Mouse (Mus musculus): ENCODE data around the gene Ptpre.
"Not testable (repeated sequence)": the region's sequence is repeated elsewhere in the genome, so short reads cannot be mapped to it uniquely, and the experiment has no call there.

Ptpre gene

DNA sequence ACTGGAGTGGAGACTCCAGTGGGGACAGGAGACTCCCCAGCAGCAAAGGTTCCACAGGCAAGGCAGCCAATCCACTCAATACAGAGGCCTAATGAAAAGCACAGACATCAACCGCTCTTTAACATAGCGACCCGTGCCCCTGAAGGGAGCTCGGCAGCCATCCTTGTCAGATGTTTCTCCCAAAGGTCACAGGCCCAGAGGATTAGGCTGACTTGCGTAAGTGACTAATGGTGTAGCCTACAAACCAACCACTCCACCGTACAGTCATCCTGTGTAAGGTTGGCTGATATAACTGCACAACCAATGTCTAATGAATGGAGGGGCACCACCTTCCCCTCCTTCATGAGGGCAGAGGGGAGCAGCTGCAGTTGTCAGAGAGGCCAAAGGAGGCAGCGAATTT lies 152.1 kb downstream of the Ptpre start:
- DNase-seq (ENCODE audit: low spot score): no peak

DNA sequence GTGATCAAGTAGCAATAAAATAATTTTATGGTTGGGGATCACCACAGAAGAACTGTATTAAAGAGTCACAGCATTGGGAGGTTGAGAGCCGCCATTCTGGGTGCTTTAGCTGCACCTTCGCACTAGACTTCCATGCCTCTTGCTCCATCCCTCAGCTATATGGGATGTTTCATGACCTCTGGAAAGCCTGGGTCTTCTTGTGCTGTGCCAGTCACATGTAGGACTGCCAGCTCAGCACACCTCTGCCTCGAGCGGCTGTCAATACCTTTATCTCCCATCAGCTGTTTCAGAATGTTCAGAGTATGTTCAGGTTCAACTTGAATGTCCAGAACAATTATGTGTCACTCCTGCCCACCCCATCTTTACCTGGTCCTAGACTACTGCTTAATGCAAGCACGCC lies 154.7 kb downstream of the Ptpre start:
- no peak for DNase-seq (ENCODE audit: low spot score)

DNA sequence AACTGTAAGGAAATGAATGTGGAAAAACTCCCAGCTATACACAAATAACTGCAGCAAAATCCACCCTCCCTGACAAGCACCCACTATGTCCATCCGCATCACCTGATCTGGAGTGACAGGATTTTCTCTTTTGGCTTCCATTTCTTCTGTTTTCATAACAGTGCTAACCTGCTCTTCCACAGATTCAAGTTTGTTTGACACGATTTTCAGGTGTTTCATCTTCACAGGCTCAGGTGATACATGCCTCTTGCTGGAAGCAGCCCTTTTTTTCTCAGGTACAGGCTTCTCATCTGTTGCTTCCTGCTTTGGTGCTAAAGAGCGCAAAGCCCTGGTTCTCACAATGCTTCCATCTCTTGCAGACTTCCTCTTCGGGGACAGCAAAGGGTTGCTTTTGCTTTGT lies 156.8 kb downstream of the Ptpre start:
- no peak for DNase-seq (ENCODE audit: low spot score)

DNA sequence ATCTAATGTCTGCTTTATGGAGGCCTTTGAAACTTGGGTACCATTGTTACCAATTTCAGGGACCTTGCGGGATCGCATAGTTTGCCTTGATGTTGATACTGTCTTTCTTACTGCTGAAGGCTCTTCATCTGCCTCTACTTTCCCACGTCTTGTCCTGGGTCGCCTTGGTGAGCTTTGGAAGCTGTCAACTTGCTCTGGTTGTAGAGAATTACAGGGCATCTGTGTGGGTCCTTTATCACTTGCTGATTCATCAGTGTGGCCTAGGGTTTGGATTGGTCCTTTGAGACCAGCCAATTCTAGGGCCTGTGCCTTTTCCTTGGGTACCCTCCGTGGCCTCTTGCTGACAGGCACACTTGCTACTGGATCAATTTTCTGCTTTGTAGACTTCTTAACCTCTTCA lies 157.5 kb downstream of the Ptpre start:
- DNase-seq (ENCODE audit: low spot score): no peak

DNA sequence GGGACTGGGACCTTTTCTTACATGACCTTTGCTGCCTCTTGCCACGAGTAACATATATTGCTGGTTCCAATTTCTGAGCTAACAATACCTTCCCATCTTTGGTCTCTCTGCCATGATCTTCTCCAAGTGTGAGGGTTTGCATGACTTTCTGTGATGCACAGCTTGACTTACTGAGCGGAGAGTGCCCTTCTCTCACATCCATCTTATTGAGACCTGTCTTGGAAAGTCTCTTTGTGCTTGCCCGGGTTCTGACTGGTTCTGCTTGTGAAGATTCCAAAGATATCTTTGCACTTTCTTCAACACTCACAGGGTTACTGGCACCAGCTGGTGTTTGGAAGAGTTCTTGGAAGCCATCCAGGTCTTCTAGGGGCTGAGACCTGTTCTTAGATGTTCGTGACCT lies 158.8 kb downstream of the Ptpre start:
- DNase-seq (ENCODE audit: low spot score): no peak

DNA sequence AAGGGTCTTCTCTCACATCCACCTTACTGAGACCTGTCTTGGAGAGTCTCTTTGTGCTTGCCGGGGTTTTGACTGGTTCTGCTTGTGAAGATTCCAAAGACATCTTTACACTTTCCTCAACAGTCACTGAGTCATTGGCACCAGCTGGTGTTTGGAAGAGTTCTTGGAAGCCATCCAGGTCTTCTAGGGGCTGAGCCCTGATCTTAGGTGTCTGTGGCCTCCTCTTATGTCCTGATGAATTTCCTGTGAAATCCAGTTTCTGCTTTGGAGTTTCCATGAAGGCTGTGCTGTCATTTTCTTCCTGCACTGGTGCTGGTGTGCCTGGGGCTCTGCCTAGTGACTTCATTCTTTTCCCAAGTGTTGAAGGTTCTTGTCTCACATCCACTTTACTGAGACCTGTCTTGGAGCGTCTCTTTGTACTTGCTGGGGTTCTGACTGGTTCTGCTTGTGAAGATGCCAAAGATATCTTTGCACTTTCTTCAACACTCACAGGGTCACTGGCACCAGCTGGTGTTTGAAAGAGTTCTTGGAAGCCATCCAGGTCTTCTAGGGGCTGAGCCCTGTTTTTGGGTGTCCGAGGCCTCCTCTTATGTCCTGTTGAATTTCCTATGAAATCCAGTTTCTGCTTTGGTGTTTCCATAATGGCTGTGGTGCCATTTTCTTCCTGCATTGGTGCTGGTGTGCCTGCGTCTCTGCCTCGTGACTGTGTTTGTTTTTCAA lies 159.9 kb downstream of the Ptpre start:
- DNase-seq (ENCODE audit: low spot score): not testable (repeated sequence)

DNA sequence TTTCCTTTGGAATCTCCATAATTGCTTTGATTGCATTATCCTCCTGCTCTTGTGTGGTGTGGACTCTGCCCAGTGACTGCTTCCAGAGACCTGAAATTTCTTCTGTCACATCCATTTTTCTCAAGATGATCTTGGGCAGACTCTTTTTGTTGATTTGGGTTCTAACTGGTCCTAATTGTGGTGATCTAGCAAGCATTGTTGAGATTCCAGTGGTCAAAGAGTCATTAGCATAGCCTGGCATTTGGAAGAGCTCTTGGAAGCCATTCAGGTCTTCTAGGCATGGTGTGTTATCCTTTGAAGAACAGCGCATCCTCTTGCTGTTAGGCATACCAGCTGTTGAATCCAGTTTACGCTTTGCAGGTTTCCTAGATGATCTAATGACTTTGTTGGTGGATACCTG lies 161.1 kb downstream of the Ptpre start:
- no peak for DNase-seq (ENCODE audit: low spot score)

DNA sequence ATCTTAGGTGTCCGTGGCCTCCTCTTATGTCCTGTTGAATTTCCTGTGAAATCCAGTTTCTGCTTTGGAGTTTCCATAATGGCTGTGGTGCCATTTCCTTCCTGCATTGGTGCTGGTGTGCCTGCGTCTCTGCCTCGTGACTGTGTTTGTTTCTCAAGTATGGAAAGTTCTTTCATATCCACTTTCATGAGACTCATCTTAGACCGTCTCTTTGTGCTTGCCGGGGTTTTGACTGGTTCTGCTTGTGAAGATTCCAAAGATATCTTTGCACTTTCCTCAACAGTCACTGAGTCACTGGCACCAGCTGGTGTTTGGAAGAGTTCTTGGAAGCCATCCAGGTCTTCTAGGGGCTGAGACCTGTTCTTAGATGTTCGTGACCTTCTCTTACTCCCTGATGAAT lies 162.1 kb downstream of the Ptpre start:
- DNase-seq (ENCODE audit: low spot score): not testable (repeated sequence)

DNA sequence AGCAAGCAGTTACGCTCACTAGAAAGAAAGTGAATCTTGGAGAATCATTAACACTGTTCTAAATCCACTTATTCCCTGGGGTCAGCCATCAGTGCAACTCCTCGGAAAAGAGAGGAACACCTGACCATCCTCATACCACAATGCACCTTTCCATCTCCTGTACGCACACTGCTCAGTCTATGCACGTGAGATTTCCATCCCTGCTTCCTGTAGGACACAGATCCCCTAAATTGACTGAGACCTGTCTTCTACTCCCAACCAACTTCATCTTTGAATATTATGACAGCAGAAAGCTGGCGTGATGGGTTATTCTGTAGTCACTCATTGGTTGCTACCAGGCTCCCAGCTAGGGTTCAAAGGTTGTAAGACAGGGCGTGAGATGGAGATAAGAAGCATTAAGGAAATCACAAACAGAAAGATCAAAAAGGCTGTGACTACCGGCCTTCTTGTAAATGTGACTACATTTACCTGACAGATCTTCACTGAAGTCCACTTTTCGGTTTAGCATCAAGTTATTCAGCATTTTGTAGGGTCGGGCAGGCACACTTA lies 166.4 kb downstream of the Ptpre start:
- no peak for DNase-seq (ENCODE audit: low spot score)

DNA sequence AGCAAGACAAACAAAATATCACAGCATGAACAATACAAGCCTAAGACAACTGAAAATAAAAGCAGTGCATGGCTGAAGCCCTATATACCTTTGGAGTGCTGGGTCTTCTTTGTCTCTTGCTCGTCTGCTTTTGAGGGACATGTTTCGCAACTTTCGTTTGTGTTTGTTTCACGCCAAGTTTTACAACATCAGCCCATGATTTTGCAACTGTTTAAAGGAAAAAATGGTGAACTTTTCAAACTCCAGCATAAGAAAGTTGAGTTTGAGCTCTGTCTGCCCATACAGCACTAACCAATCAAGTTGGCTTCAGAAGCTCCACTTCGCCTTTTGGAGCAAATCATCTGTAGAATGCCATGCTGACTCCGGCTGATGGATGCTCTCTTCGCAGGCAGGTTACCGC lies 167.0 kb downstream of the Ptpre start:
- no peak for DNase-seq (ENCODE audit: low spot score)

DNA sequence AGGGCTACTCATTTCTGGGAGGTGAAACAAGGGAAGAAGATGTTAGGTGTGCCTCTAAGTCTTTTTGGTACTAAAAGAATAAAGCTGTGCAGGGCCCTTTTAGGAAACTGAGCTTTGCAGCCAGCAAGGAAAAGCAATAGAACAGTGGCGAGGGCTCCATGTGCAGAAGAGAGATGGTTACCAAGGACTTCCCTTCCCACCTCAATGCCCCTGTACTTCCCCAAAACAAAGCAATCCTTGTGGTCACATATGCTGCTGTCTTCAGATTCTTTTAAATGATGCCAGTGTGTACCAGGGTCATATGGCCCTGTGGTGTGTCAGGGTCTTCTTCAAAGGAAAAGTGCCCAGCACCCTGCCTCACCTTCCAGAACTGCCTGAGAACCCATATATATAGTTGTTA lies 167.8 kb downstream of the Ptpre start:
- DNase-seq (ENCODE audit: low spot score): no peak

DNA sequence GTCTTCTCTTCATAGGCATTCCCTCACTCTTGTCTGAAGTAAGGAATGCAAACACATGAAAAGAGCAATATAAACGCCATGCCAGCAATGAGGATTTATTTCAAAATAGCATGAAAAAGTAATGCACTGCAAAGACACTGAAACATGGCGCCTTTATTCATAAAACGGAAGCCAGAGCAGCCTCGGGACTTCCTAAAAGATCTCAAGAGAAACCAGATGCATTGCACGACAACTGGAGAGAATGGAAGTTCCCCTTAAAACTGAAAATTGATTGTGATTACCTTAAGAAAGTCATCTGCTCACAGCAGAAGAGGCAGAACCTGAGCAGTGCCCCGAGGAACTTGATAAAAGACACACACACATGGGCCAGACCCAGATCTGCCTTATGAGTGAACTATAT lies 168.5 kb downstream of the Ptpre start:
- DNase-seq (ENCODE audit: low spot score): no peak

DNA sequence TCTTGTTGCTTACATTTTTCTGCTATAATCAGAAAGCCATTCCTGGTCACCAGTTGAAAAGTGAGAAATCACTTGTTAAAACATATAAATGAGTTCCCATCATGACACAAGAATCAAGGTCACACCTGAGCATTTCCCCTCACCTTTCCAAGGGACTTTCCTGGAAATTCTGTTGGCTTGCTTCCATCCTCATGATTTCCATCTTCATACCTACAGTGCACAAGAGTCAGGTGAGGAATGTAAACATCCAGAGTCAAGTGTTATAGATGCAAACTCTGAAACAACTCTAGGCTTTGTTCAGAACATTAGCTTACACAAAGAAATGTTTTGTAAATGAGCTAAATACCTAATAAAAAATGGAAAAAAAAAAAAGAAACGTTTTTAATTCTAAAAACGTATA lies 173.4 kb downstream of the Ptpre start:
- no peak for DNase-seq (ENCODE audit: low spot score)

DNA sequence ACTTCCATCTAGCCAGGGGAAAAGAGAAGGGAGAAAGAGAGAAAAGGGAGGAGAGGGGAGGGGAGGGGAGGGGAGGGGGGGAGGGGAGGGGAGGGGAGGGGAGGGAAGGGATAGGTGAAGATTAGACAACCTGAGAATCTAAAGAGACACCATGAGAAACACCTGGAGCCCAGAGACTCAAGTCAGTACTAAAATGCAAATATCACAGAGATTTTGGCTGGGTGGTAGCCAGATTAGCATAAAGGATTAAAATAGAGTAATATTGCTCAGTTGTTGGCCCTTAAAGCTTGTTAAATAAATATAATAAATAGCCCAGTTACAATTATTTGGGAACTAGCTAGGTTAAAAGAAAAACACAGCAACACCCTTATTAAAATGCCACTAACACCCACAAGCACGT lies 175.3 kb downstream of the Ptpre start:
- no peak for DNase-seq (ENCODE audit: low spot score)

DNA sequence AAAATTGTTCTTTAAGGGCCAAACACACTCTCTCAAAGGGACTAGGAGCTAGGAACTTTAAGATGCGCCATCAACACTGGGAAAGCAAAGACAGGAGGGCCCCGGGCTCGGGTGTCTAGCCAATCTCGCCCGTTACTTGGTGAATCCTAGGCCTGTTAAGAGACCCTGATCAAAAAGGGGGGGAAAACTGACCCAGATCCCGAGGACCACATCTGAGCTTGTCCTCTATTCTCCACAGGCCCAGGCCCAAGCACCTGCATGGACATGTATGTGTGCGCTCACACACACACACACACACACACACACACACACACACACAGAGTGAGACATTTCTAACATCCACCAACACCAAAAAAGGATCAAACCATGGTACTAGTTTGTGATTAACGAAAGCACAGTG lies 176.0 kb downstream of the Ptpre start:
- DNase-seq (ENCODE audit: low spot score): no peak

DNA sequence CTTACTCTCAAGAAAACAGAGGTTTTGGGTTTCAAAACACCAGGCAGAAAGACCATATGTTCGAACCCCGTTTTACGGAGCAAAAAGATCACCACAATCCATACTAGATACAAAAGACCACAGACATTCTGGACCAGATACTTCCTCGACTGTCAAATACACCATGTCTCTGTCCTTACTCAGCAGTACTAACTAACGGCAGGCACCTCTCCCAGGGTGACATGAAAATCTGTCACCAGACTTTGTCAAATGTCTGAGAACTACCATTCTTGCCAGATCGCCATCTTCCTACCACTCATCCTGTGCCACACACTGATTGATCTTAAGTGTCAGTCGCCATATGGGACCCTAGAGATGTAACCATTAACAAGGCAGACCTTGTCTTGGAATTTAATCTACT lies 177.9 kb downstream of the Ptpre start:
- no peak for DNase-seq (ENCODE audit: low spot score)

DNA sequence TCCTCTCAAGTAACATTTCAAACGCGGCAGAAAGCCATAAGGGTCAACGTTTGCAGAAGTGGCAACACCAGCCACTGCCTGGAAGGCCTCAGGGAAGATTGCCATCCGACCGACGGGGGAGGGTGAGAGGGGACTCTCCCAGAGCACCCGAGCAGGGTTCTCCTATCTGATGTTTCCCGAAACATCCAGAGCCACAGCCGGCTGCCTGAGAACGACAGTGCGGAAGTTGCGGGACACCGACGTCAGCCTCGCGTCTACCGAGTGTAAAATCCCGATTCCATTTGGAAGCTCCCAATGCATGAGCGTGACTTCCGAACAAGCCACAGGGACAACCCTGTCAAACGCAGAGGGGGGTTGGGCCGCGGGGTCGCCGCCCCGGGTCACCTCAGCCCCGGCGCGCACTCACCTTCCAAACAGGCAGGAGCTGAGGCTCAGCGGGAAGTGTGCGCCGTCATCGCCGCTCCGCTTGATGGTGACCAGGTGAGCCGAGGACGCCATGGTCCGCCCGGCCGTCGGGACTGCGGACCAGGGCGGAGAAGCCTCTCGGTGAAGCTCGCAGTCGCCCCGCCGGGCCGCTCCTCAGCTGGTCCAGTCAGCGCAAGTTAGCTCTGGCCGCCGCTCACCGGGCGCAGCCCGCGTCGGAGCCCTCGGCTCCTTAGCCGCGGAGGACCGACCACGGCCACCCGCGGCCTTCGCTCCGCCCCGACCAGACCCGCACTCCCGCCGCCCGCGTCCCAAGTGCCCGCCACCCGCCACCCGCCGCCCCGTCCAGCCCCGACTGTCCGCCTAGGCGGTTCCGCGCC lies 178.6 kb downstream of the Ptpre start, which contains the start of gene Mki67:
Gene Mki67 (minus strand): TSS at position 720 of the 803 bp plus-strand sequence.
- DNase-seq (ENCODE audit: low spot score): peak; percentile 8

DNA sequence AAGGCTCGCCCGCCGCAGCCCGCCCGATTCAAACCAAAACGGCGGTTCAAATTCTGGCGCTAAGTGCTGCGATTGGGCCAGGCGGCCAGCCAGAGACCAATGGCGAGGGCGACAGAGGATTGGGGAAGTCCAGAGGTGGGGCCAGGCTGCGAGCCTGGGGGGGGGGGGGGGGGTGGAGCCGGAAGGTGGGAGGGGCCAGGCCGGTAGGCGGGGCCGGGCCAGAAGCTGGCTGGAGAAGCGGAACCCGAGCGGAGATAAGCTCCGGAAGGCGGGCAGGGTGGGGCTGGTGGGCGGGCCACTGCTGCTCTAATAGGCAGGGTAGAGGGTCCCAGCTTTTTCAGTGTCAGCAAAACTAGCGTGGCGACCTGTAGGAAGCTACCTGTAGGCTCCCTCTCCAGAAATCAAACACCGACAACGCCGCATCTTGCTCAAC lies 179.2 kb downstream of the Ptpre start:
- DNase-seq (ENCODE audit: low spot score): peak; percentile 74

DNA sequence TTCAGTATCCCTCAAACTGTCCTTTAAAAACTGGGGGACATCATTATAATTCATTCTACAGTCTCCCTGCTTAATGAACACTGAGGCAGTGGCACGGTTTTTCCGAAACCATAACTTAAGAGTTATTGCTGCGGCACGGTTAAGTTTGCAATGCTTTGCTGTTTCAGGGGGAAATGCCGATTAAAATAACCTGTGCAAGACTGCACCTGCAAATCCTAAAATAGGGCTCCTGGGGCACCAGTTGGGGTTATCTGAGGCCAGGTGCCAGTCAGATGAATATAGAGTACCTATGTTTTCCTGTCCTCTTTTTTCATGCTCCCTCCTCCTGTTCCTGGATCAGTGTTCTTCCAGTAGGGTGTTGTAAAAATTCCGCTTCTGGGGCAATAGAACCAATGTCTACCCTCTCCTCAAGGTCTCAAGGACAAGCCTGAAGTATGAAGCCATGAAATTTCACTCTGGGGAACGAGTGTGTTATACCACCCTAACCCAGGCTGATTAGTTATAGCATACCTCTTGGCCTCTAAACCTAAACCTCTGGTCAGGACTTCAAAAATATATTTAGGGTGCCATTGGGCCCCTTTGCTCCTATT lies 179.8 kb downstream of the Ptpre start:
- no peak for DNase-seq (ENCODE audit: low spot score)

DNA sequence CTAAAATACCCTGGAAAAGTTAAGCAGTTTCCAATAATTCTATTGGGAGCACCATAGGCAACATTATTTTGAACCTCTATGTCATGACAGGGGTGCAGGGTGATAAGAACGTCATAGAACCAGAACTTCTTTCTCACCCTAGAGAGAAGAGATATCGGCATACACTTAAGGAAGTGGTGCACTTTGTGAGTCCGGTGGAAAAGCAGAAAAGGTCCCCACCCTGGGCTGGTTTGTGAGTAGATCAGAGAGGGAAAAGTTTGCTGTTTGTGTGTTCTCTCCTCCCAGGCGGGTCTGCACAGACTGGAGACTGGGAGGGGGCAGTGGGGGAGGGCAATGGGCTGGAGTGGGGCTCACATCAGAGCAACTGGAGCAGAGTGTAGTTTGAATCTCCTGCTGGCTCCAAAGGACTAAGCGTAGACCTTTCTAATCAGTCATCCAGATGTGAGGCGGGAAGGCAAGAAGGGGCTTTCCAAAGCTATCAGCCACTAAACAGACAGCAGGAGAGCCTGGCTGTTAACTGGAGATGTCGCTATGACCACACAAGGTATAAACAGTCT lies 184.2 kb downstream of the Ptpre start:
- DNase-seq (ENCODE audit: low spot score): no peak

DNA sequence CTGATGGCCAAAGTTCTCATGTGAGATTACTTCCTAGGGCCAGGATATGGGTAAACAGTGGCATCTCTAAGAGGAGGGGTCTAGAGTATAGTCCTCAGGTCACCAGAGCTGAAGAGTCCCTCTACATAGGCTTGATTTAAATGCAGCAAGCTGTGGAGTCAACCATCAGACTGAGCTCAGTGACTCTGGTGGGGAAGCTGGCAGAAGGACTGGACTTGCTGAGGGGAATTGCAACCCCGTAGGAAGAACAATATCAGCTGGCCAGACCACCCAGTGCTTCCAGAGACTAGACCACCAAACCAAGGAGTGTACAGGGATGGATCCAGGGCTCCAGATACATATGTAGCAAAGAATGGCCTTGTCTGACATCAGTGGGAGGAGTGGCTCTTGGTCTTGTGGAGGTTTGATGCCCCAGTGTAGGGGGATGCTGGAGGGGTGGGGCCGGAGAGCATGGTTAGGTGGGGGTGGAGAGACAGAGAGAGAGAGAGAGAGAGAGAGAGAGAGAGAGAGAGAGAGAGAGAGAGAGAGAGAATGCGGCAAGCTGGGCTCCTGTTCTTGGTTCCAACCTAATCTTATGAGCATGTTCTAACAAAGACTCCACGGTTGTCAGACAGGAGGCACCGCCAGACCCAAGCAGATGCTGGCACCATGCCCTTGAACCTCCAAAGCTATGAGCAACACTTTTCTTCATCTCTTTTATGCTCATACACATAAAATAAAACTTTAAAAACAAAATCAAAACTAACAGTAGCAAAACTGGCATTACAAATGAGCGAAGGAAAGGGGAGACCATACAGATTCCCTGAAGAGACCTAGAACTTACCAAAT lies 184.9 kb downstream of the Ptpre start:
- DNase-seq (ENCODE audit: low spot score): no peak
